Mouse (Mus musculus) left cerebral cortex, adult 2 months (tissue): ENCODE data around the gene Ercc5. TPM values are rescaled to one million over a fixed set of nuclear protein-coding genes. Genes with fewer than 3 reads are reported as not detected.

Source experiments
- DNase-seq, 2 experiments: peaks; one replicate each; pipeline ENCODE4 v3.0.0; 2021 to 2022; ENCODE audit warnings: low spot score in 2 of 2, mixed read lengths in 1 of 2; ENCODE audit errors: extremely low spot score in 1 of 2
- H3K27ac ChIP-seq: fragments of 200-600 bp; 2 replicates; pipeline ENCODE4 v1.8.1; 2022
- H3K4me3 ChIP-seq: fragments of 200-600 bp; 2 replicates; pipeline ENCODE4 v1.8.1; 2022
- CTCF ChIP-seq: fragments of 200-600 bp; IDR thresholded peaks from 2 replicates; pipeline ENCODE4 v1.8.1; 2022; ENCODE audit warnings: antibody characterized with exemption, mild to moderate bottlenecking, moderate library complexity
- intact Hi-C: fragments of 180-260 bp; cut with DNase I; formaldehyde crosslinking; loops from one replicate; pipeline ENCODE4 v1.15.1; 2025
- long read RNA-seq, 2 experiments: library from polyadenylated mRNA; stranded (forward); transcript quantifications; one replicate each; pipeline ENCODE4 v2.0.0; 2021; ENCODE audit warnings: borderline mapping rate in 2 of 2
- total RNA-seq, 2 experiments: library from RNA; stranded (reverse); gene quantifications; 2 replicates each; pipeline ENCODE4 v1.2.3; 2021

Gene Ercc5
- total RNA-seq: 10 to 100 TPM; 24.6 TPM
- long read RNA-seq, experiment 1, full-length matches to known transcripts: 17 of 24 reads
- long read RNA-seq, experiment 1, partial matches to known transcripts: 0 of 24 reads
- long read RNA-seq, experiment 1, other reads (novel, unspliced or antisense): 7 of 24 reads
- long read RNA-seq, experiment 2, transcript Ercc5-201 (15 exons, 3,907 nt): major isoform, 17 of 25 reads
- long read RNA-seq, experiment 2, partial matches to known transcripts: 0 of 25 reads
- long read RNA-seq, experiment 2, other reads (novel, unspliced or antisense): 8 of 25 reads

DNA sequence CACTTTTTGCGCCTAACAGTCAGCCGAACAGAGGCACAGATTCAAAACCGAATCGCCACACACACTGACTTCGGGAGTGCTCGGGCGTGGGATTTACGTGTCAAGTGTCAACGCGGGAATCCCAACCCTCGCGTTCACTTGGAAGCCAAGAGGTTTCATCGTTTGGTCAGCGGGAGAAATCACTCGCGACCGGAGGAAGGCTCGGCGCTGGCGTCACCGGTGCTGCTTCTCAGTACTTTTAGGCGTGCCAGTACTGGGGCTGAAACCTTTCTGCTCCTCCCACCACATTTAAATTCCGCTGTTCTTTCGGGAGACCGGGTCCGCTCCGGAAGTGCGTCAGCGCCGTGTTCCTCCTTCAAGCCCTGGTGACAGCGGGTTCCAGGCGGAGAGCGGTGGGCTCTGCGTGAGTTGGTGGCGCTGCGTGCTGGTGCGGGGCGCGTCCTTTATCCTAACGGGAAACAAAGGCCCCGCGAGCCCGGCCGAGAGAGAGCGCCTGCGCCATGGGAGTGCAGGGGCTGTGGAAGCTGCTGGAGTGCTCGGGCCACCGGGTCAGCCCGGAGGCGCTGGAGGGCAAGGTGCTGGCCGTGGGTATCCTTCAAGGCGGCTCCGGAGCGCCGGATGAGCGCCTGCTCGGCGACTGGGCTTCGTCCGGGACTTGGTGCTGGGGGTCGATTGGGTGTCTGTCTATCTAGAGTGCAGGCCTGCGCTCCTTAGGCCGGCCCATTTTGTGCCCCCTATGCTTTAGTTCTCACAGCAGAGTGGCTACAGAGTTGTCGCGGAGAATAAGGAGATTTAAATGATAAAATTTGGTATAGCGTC is at the start of gene Ercc5:
TSS of gene Ercc5 (plus strand) at position 182 of the 819 bp plus-strand sequence.
- intact Hi-C loops: loop anchor here (2.0 kb wide), 1 partner anchor 29 kb away; the partner anchor contains the start of genes Bivm and Kdelc1
- no peak for TF ChIP-seq CTCF
- H3K27ac ChIP-seq: peak within 1 kb of the TSS; percentile 92
- peak; percentile 85 to 86 for DNase-seq
- peak within 1 kb of the TSS; percentile 85 for H3K4me3 ChIP-seq

DNA sequence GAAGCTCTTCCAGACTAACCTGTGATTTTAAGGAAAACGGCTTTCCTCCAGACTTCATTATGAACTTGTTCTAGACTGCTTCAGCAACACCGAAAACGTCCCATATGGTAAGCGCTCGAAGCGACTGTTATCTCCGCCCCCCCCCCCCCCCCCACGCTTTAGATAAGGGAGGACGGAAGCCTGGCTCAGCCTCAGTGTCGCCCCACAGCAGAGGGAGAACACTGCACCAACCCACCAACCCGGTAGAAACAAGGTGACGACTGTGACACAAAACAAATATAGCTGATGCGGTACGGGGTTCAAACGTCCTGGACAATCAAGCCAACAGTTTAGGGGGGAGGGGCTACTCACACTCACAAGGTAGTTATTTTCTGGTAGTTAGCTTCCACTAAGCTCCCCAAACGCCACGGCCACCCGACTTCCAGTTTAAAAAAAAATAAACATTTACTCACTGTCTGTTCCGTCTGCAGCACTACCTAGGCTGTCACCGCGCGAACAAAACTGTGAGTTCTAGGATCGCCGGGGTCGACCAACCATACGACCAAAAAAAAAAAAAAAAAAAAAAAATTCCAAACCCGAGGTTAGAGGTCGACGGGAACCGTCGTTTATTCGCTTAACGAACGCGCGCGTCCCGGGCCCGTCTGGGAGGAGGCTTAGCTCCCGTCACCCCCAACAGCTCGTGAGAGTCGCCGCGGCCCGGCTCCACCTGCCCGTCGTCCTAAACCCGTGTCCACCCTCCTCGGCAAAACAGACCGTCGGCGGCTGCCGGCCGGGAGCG is 45.9 kb upstream of the Ercc5 start:
- H3K27ac ChIP-seq: peak overlapping the region; percentile 63
- TF ChIP-seq CTCF: no peak
- DNase-seq: no peak
- intact Hi-C loops: loop anchor here (1.0 kb wide), 1 partner anchor 17 kb away; the partner anchor contains the start of genes Bivm and Kdelc1
- H3K4me3 ChIP-seq: peak overlapping the region; percentile 73

DNA sequence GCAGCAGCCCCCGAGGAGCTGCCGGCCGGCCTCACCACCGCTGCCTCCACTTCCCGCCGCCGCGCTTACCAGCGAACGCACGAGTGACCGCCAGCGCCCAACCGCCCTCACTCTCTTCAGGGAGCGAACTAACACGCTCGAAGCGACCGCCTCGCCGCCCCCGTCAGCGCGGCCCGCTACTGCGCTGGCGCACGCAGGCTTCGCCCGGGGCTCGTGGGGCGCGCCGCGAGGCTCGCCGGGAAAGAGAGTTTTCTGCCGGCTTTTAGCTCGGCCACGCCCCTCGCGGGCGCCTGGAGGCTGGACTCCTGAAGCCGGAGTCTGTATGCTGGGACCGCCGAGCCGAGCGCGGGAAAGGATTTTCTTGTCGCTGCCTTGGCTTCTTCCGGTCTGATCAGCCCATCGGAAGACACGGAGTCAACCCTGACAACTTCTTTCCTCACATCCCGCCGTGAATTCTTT is 45.3 kb upstream of the Ercc5 start, which contains the start of gene Tex30:
TSS of gene Tex30 (minus strand) at position 183 of the 459 bp plus-strand sequence.
- H3K4me3 ChIP-seq: peak within 1 kb of the TSS; percentile 73
- intact Hi-C loops: loop anchor here (1.0 kb wide), 1 partner anchor 16 kb away; the partner anchor contains the start of genes Bivm and Kdelc1
- peak; percentile 4; the same call in 1 of the 2 replicates for TF ChIP-seq CTCF
- peak within 1 kb of the TSS; percentile 63 for H3K27ac ChIP-seq
- DNase-seq: peak; percentile 93 to 94

DNA sequence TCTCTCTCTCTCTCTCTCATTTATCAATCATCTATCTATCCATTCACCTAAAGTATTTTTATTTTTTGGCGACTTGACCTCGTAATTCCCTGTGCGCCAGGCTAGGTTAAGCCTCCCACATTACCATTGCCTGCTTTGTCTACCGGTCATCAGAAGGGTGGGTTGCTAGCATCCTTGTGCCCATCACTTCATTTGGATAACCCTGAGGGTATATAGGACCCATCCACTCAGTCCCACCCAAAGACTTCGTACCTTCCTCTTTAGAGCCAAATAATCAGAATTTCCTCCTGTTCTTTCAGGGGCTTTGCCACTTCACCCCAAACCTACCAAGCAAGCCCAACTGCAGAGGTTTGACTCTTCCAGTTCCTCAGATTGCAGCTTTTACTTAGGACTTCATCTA is 44.6 kb upstream of the Ercc5 start:
- no peak for DNase-seq
- H3K4me3 ChIP-seq: 0 out of 2 replicates have a peak overlapping the region, but pooled peaks have one; percentile 16
- intact Hi-C loops: loop anchor here (1.0 kb wide), 1 partner anchor 15 kb away; the partner anchor contains the start of genes Bivm and Kdelc1
- H3K27ac ChIP-seq: no peak overlapping the region
- TF ChIP-seq CTCF: no peak

DNA sequence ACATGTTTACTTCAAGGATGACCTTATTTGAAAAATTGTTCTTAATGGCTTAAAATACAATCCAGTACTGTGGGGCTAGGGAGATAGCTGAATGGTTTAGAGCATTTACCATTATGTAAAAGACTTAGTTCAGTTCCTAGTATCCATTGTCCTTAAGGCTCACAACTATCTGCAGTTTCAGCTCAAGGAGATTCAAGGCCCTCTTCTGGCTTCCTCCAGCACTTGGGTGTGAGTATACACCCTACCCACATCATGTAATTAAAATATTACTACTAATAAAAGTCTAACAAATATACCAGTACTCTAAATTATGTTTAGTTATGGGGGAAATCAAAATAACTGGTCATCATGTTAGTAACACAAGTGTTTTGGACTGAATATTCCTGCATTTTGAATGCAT is 30.0 kb upstream of the Ercc5 start:
- no peak for TF ChIP-seq CTCF
- intact Hi-C loops: loop anchor here (5.0 kb wide), 1 partner anchor 185 kb away; the partner anchor contains the start of gene Tpp2
- peak overlapping the region; percentile 94 for H3K4me3 ChIP-seq
- DNase-seq: no peak
- H3K27ac ChIP-seq: no peak overlapping the region

GRCm38 (mm10) chr1:44118239-44119054 is 29.1 kb upstream of the Ercc5 start, which contains the start of the genes Kdelc1 and Bivm:
TSS of gene Kdelc1 (minus strand) at chr1:44118808.
TSS of gene Bivm (plus strand) at chr1:44118957.
- peak within 1 kb of the TSS; percentile 94 for H3K4me3 ChIP-seq
- H3K27ac ChIP-seq: peak within 1 kb of the TSS; percentile 97
- TF ChIP-seq CTCF: no peak; the same call in 1 of the 2 replicates
- DNase-seq: peak; percentile 78 to 89
- intact Hi-C loops: loop anchor here (1.0 to 5.0 kb wide), 4 partner anchors 16 to 1676 kb away; partner anchors contain the start of genes Ercc5, Tex30, Tpp2 and Wdr75

GRCm38 (mm10) chr1:44119201-44120073 is 28.1 kb upstream of the Ercc5 start:
- peak overlapping the region; percentile 97 for H3K27ac ChIP-seq
- intact Hi-C loops: loop anchor here (2.0 to 5.0 kb wide), 4 partner anchors 27 to 1675 kb away; partner anchors contain the start of genes Ercc5, Tpp2, Uxs1 and Wdr75
- peak overlapping the region; percentile 94 for H3K4me3 ChIP-seq
- TF ChIP-seq CTCF: peak; percentile 55
- peak; percentile 81 to 82 for DNase-seq

GRCm38 (mm10) chr1:44120074-44120406 is 27.5 kb upstream of the Ercc5 start:
- no peak for TF ChIP-seq CTCF
- intact Hi-C loops: loop anchor here (5.0 kb wide), 1 partner anchor 293 kb away; the partner anchor contains the start of gene Uxs1
- Histone ChIP-seq H3K4me3 (peak overlapping the region; percentile 94), H3K27ac (peak overlapping the region; percentile 97)
- DNase-seq: no peak

DNA sequence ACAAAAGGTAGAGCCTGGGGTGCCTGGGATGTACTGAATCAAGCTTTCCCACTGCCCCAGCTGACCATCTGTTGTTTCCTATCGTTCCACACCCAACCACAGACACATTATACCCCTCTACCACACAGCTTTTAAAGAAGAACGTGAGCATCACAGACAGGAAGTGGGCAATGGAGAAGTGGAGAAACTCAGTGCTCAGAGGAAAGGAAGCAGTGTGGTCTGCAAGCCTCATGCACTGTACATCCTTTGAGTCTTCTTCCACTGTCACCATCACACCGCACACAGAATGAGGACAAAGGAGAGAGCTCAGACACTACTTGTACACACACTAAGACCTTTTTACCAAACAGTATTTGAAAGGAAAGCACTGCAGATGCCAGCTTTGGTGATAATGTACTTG is 25.3 kb upstream of the Ercc5 start:
- no peak overlapping the region for H3K4me3 ChIP-seq
- DNase-seq: no peak
- intact Hi-C loops: loop anchor here (5.0 kb wide), 1 partner anchor 295 kb away; the partner anchor contains the start of gene Uxs1
- no peak overlapping the region for H3K27ac ChIP-seq
- no peak for TF ChIP-seq CTCF
